9 mouse cellular contexts compared by ENCODE assay signal in the genomic region with DNA sequence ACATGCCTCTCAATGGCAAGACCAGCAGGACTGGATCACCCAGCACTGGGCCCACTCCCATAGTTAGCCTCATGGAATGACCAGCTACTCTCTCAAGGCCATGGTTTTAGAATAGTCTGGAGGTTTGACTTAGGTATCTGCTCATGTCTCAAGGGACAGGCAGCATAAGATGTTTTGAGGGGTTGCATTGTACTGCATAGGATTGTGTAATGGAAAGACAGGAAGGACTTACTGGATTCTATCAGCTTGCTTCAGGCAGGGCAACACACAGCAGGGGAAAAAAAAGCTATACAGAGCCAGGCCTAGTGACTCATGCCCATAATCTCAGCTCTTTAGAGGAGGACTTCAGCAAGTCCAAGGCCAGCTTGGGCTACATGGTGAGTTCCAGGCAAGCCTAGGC. TPM values are rescaled to one million over a fixed set of nuclear protein-coding genes. Genes with fewer than 3 reads are reported as not detected.
DNase-seq lines count a peak whose midpoint lies in the region; ATAC-seq and TF ChIP-seq lines count a peak whose summit lies in the region.
"Had no signal": no experiment of that assay in that cellular context is flagged by ENCODE, and none has a peak within 500 bp of the region (broad histone marks: within the 10 kb centered on the region; RNA-seq: fewer than 3 reads in every experiment).

No protein-coding gene starts in this region.

- H3K27me3 ChIP-seq in limb, embryonic 13.5 days, result no peaks in the 10 kb centered on the region
- no peaks in the 10 kb centered on the region for H3K27me3 ChIP-seq in limb, embryonic 10.5 days (ENCODE audit: low read depth, poor library complexity, severe bottlenecking)
- no peaks in the 10 kb centered on the region for H3K27me3 ChIP-seq in intestine, postnatal 0 days (replicated peaks; ENCODE audit: control insufficient read depth, insufficient read depth, low read length)
- H3K27me3 ChIP-seq: hindbrain, embryonic 15.5 days had no signal

- H3K36me3 ChIP-seq in limb, embryonic 13.5 days, result no peaks in the 10 kb centered on the region
- H3K36me3 ChIP-seq in limb, embryonic 10.5 days, result no peaks in the 10 kb centered on the region
- H3K36me3 ChIP-seq in intestine, postnatal 0 days (ENCODE audit: control insufficient read depth, insufficient read depth), result no peaks in the 10 kb centered on the region
- H3K36me3 ChIP-seq: hindbrain, embryonic 15.5 days had no signal

- no peak for TF ChIP-seq CTCF in gastrocnemius, adult 2 months (IDR thresholded peaks at IDR 0.05)
- no peak for TF ChIP-seq CTCF in intestine, postnatal 0 days (IDR thresholded peaks at IDR 0.05; ENCODE audit: low read depth)

- ATAC-seq in limb, embryonic 13.5 days (ENCODE audit: low FRiP score, low read depth), result peak; percentile 19; the same call in 1 of the 2 replicates
- peak; percentile 63 for ATAC-seq in intestine, postnatal 0 days

- peak overlapping the region; percentile 59 for H3K27ac ChIP-seq in gastrocnemius, adult 2 months
- no peak overlapping the region for H3K27ac ChIP-seq in limb, embryonic 13.5 days
- no peak overlapping the region for H3K27ac ChIP-seq in limb, embryonic 10.5 days
- peak overlapping the region; percentile 63 for H3K27ac ChIP-seq in intestine, postnatal 0 days (ENCODE audit: low read depth, low read length)
- H3K27ac ChIP-seq: hindbrain, embryonic 15.5 days had no signal

- H3K4me1 ChIP-seq in limb, embryonic 13.5 days, result peaks cover 18% of the 10 kb centered on the region
- 0 out of 2 replicates have a peak, but pooled peaks cover 2% of the 10 kb centered on the region for H3K4me1 ChIP-seq in limb, embryonic 10.5 days
- peaks cover 7% of the 10 kb centered on the region for H3K4me1 ChIP-seq in intestine, postnatal 0 days (replicated peaks; ENCODE audit: control insufficient read depth, insufficient read depth, low read length)

- H3K9ac ChIP-seq in limb, embryonic 13.5 days, result no peak overlapping the region
- no peak overlapping the region for H3K9ac ChIP-seq in intestine, postnatal 0 days (ENCODE audit: low read depth, low read length)
- H3K9ac ChIP-seq: hindbrain, embryonic 15.5 days had no signal

- no peak overlapping the region; the same call in 1 of the 2 replicates for H3K4me3 ChIP-seq in gastrocnemius, adult 2 months
- no peak overlapping the region for H3K4me3 ChIP-seq in limb, embryonic 13.5 days
- no peak overlapping the region for H3K4me3 ChIP-seq in limb, embryonic 10.5 days
- H3K4me3 ChIP-seq in intestine, postnatal 0 days (ENCODE audit: low read depth, low read length), result no peak overlapping the region
- H3K4me3 ChIP-seq: hindbrain, embryonic 15.5 days; myocyte had no signal

- H3K4me2 ChIP-seq in limb, embryonic 13.5 days (replicated peaks), result no peak overlapping the region
- H3K4me2 ChIP-seq in intestine, postnatal 0 days (replicated peaks; ENCODE audit: low read depth), result peak overlapping the region; percentile 52; the same call in 1 of the 2 replicates

- no peaks in the 10 kb centered on the region for H3K9me3 ChIP-seq in limb, embryonic 13.5 days
- H3K9me3 ChIP-seq in limb, embryonic 10.5 days (replicated peaks), result no peaks in the 10 kb centered on the region
- no peaks in the 10 kb centered on the region for H3K9me3 ChIP-seq in intestine, postnatal 0 days (ENCODE audit: control insufficient read depth)
- H3K9me3 ChIP-seq: hindbrain, embryonic 15.5 days had no signal

- DNase-seq in gastrocnemius, adult 2 months, result no peak
- DNase-seq in gastrocnemius, postnatal 10 days, result no peak
- no peak for DNase-seq in limb, embryonic 10.5 days (ENCODE audit: low spot score)
- peak; percentile 17 to 43 for DNase-seq in adrenal gland, postnatal 36 days
- DNase-seq in MN1 (ENCODE audit: low spot score), result no peak

- intact Hi-C loops in gastrocnemius, adult 2 months (cut with DNase I), result no loop called here

RNA-seq across cellular contexts. Expression of gene Arrdc4, which starts 31.1 kb away (rescaled TPM):
- total RNA-seq in gastrocnemius, adult 2 months (2021), result 1 to 10 TPM; 6.1 to 6.2 TPM
- 10 to 100 TPM; 13.0 to 13.1 TPM for total RNA-seq in gastrocnemius, postnatal 10 days (2021)
- polyA plus RNA-seq in limb, embryonic 13.5 days (2015; fragmentation: Nextera tagmentation; extraction: Ambion mirVana), result 19.3 and 20.0 TPM in 2 replicates
- 15.6 and 20.4 TPM in 2 replicates for polyA plus RNA-seq in limb, embryonic 10.5 days (2016; fragmentation: Nextera tagmentation; extraction: Ambion mirVana)
- 10 to 100 TPM; 18.9 to 20.3 TPM for total RNA-seq in adrenal gland, postnatal 36 days (2021)
- 104 and 107 TPM in 2 replicates for polyA plus RNA-seq in intestine, postnatal 0 days (2015; fragmentation: Nextera tagmentation; extraction: Ambion mirVana)

Comparison
In these comparisons a context has a peak if more than half of its experiments do, and no peak if none do; other contexts are left out.
1. DNase-seq: peak in adrenal gland, postnatal 36 days (2 of 2); none in gastrocnemius, adult 2 months (single experiment), gastrocnemius, postnatal 10 days (single experiment), limb, embryonic 10.5 days (single experiment) and MN1 (single experiment).
2. H3K27ac ChIP-seq: peak in gastrocnemius, adult 2 months (single experiment) and intestine, postnatal 0 days (single experiment); none in limb, embryonic 13.5 days (single experiment) and limb, embryonic 10.5 days (single experiment).